ENCODE assay signal across 13 mouse cellular contexts in genomic region chr16:30769467-30769866, GRCm38 (mm10).
A peak's percentile ranks its signal among the peaks of the same experiment; 100 is the strongest.
DNase-seq lines count a peak whose midpoint lies in the region; ATAC-seq and TF ChIP-seq lines count a peak whose summit lies in the region.
"Had no signal": no experiment of that assay in that cellular context is flagged by ENCODE, and none has a peak within 500 bp of the region (broad histone marks: within the 10 kb centered on the region; RNA-seq: fewer than 3 reads in every experiment).

No protein-coding gene starts in this region.

- H3K36me3 ChIP-seq in heart, embryonic 14.5 days (ENCODE audit: control insufficient read depth, insufficient read depth, low read length), result no peaks in the 10 kb centered on the region
- H3K36me3 ChIP-seq: hindbrain, embryonic 10.5 days; lung, embryonic 15.5 days had no signal

- H3K4me2 ChIP-seq in heart, embryonic 14.5 days (ENCODE audit: low read length), result peak overlapping the region; percentile 24
- H3K4me2 ChIP-seq: lung, embryonic 15.5 days had no signal

- no peak overlapping the region for H3K4me3 ChIP-seq in heart, embryonic 14.5 days (ENCODE audit: control insufficient read depth in 1 of 2, insufficient read depth in 1 of 2, low read depth in 1 of 2, low read length in 2 of 2)
- H3K4me3 ChIP-seq in brown adipose tissue, adult 24 weeks (ENCODE audit: insufficient read depth, low read depth, low read length), result no peak overlapping the region
- H3K4me3 ChIP-seq in left cerebral cortex, adult 2 months, result no peak overlapping the region
- H3K4me3 ChIP-seq: hindbrain, embryonic 10.5 days; lung, embryonic 15.5 days; myocyte had no signal

- DNase-seq in heart, postnatal 10 days, result no peak
- peak; percentile 77 for DNase-seq in CD4-positive, CD25-positive, alpha-beta regulatory T cell, adult 2 months (ENCODE audit: low read depth, low spot score)
- peak; percentile 81 for DNase-seq in thymus, postnatal 0 days (ENCODE audit: low spot score)
- DNase-seq in left cerebral cortex, adult 2 months (ENCODE audit: extremely low spot score in 1 of 2, low spot score in 2 of 2), result no peak
- no peak for DNase-seq in left cerebral cortex, postnatal 36 days (ENCODE audit: low spot score in 2 of 2)
- DNase-seq: cerebellum, adult 11 months; retina, postnatal 1 day had no signal

- no peak for ATAC-seq in heart, embryonic 14.5 days (ENCODE audit: insufficient number of reproducible peaks, insufficient read depth, low FRiP score, low read depth)
- ATAC-seq: intestine, postnatal 0 days had no signal

- no peak overlapping the region for H3K9ac ChIP-seq in heart, embryonic 14.5 days (ENCODE audit: low read length)
- H3K9ac ChIP-seq: lung, embryonic 15.5 days had no signal

- TF ChIP-seq CTCF in left cerebral cortex, adult 2 months (IDR thresholded peaks at IDR 0.05), result no peak

- H3K9me3 ChIP-seq in heart, embryonic 14.5 days (ENCODE audit: control insufficient read depth, low read length), result no peaks in the 10 kb centered on the region
- H3K9me3 ChIP-seq: hindbrain, embryonic 10.5 days; lung, embryonic 15.5 days had no signal

- peak overlapping the region; percentile 0 to 20; a peak in 3 of 4 replicates for H3K27ac ChIP-seq in heart, embryonic 14.5 days (replicated peaks in 1 of 2; ENCODE audit: control insufficient read depth in 1 of 2, insufficient read depth in 1 of 2, low read depth in 2 of 2, low read length in 2 of 2)
- peak overlapping the region; percentile 65 for H3K27ac ChIP-seq in brown adipose tissue, adult 24 weeks (replicated peaks; ENCODE audit: low read depth, low read length)
- no peak overlapping the region for H3K27ac ChIP-seq in left cerebral cortex, adult 2 months
- H3K27ac ChIP-seq: hindbrain, embryonic 10.5 days; lung, embryonic 15.5 days had no signal

- peaks cover 8 to 19% of the 10 kb centered on the region in 2 experiments for H3K4me1 ChIP-seq in heart, embryonic 14.5 days (ENCODE audit: control insufficient read depth in 2 of 2, insufficient read depth in 2 of 2, low read length in 2 of 2)
- H3K4me1 ChIP-seq in brown adipose tissue, adult 24 weeks (ENCODE audit: control insufficient read depth, insufficient read depth, insufficient read length, low read length), result peaks cover 33% of the 10 kb centered on the region

- WGBS in heart, embryonic 14.5 days, result 5% methylated on average over 11 of the region's 11 CpGs

- no peaks in the 10 kb centered on the region for H3K27me3 ChIP-seq in heart, embryonic 14.5 days (ENCODE audit: control insufficient read depth, insufficient read depth, low read length)
- H3K27me3 ChIP-seq: lung, embryonic 15.5 days had no signal

- intact Hi-C loops in heart, postnatal 10 days (cut with DNase I), result loop anchor here (2.0 to 5.0 kb wide), 2 partner anchors 29 to 198 kb away; no protein-coding TSS in a partner anchor
- intact Hi-C loops in left cerebral cortex, adult 2 months (cut with DNase I), result no loop called here
- intact Hi-C loops in left cerebral cortex, postnatal 36 days (cut with DNase I), result no loop called here

Comparison
In these comparisons a context has a peak if more than half of its experiments do, and no peak if none do; other contexts are left out.
1. DNase-seq: peak in CD4-positive, CD25-positive, alpha-beta regulatory T cell, adult 2 months (single experiment) and thymus, postnatal 0 days (single experiment); none in heart, postnatal 10 days (0 of 2), left cerebral cortex, adult 2 months (0 of 2) and left cerebral cortex, postnatal 36 days (0 of 2).